Mouse (Mus musculus): ENCODE data around the gene Bmp6. TPM values are rescaled to one million over a fixed set of nuclear protein-coding genes. Genes with fewer than 3 reads are reported as not detected.

The Bmp6 gene
- total RNA-seq, 2 experiments from 2014 or later, result 0.38 TPM; not detected in 1

- ATAC-seq (replicated peaks; ENCODE audit: low FRiP score, poor library complexity, severe bottlenecking), result no peak
These were observed 8.1 kb downstream of the Bmp6 start for GRCm38 (mm10) chr13:38352986-38353385.

- ATAC-seq (replicated peaks; ENCODE audit: low FRiP score, poor library complexity, severe bottlenecking), result no peak
These were observed 8.7 kb downstream of the Bmp6 start for GRCm38 (mm10) chr13:38353420-38354255.

- no peak for ATAC-seq (replicated peaks; ENCODE audit: low FRiP score, poor library complexity, severe bottlenecking)
These were observed 9.4 kb downstream of the Bmp6 start for GRCm38 (mm10) chr13:38354284-38354683.

GRCm38 (mm10) chr13:38359045-38359444 is 14.1 kb downstream of the Bmp6 start:
- ATAC-seq (replicated peaks; ENCODE audit: low FRiP score, poor library complexity, severe bottlenecking), result no peak

- ATAC-seq (replicated peaks; ENCODE audit: low FRiP score, poor library complexity, severe bottlenecking), result no peak
These were observed 17.8 kb downstream of the Bmp6 start for GRCm38 (mm10) chr13:38362751-38363150.

GRCm38 (mm10) chr13:38363869-38364268 is 19.0 kb downstream of the Bmp6 start:
- no peak for ATAC-seq (replicated peaks; ENCODE audit: low FRiP score, poor library complexity, severe bottlenecking)

- no peak for ATAC-seq (replicated peaks; ENCODE audit: low FRiP score, poor library complexity, severe bottlenecking)
These were observed 24.7 kb downstream of the Bmp6 start for GRCm38 (mm10) chr13:38369624-38370023.

- no peak for ATAC-seq (replicated peaks; ENCODE audit: low FRiP score, poor library complexity, severe bottlenecking)
These were observed 31.2 kb downstream of the Bmp6 start for GRCm38 (mm10) chr13:38376071-38376470.

GRCm38 (mm10) chr13:38377355-38377754 is 32.4 kb downstream of the Bmp6 start:
- no peak for ATAC-seq (replicated peaks; ENCODE audit: low FRiP score, poor library complexity, severe bottlenecking)

- ATAC-seq (replicated peaks; ENCODE audit: low FRiP score, poor library complexity, severe bottlenecking), result no peak
These were observed 34.9 kb downstream of the Bmp6 start for GRCm38 (mm10) chr13:38379806-38380205.

GRCm38 (mm10) chr13:38386035-38386559 is 41.2 kb downstream of the Bmp6 start:
- no peak for ATAC-seq (replicated peaks; ENCODE audit: low FRiP score, poor library complexity, severe bottlenecking)

GRCm38 (mm10) chr13:38387453-38388040 is 42.6 kb downstream of the Bmp6 start:
- no peak for ATAC-seq (replicated peaks; ENCODE audit: low FRiP score, poor library complexity, severe bottlenecking)

GRCm38 (mm10) chr13:38393444-38393843 is 48.5 kb downstream of the Bmp6 start:
- no peak for ATAC-seq (replicated peaks; ENCODE audit: low FRiP score, poor library complexity, severe bottlenecking)

- no peak for ATAC-seq (replicated peaks; ENCODE audit: low FRiP score, poor library complexity, severe bottlenecking)
These were observed 50.1 kb downstream of the Bmp6 start for GRCm38 (mm10) chr13:38395026-38395425.

- no peak for ATAC-seq (replicated peaks; ENCODE audit: low FRiP score, poor library complexity, severe bottlenecking)
These were observed 52.2 kb downstream of the Bmp6 start for GRCm38 (mm10) chr13:38397007-38397545.

GRCm38 (mm10) chr13:38398658-38399057 is 53.8 kb downstream of the Bmp6 start:
- no peak for ATAC-seq (replicated peaks; ENCODE audit: low FRiP score, poor library complexity, severe bottlenecking)

- no peak for ATAC-seq (replicated peaks; ENCODE audit: low FRiP score, poor library complexity, severe bottlenecking)
These were observed 55.8 kb downstream of the Bmp6 start for GRCm38 (mm10) chr13:38400662-38401061.

- no peak for ATAC-seq (replicated peaks; ENCODE audit: low FRiP score, poor library complexity, severe bottlenecking)
These were observed 62.9 kb downstream of the Bmp6 start for GRCm38 (mm10) chr13:38407611-38408315.

GRCm38 (mm10) chr13:38408636-38409035 is 63.7 kb downstream of the Bmp6 start:
- ATAC-seq (replicated peaks; ENCODE audit: low FRiP score, poor library complexity, severe bottlenecking), result no peak

- no peak for ATAC-seq (replicated peaks; ENCODE audit: low FRiP score, poor library complexity, severe bottlenecking)
These were observed 65.5 kb downstream of the Bmp6 start for GRCm38 (mm10) chr13:38410322-38410865.
